ENCODE assay signal across 10 mouse cellular contexts in genomic region chr19:18629589-18629988, GRCm38 (mm10). TPM values are rescaled to one million over a fixed set of nuclear protein-coding genes. Genes with fewer than 3 reads are reported as not detected.
DNase-seq lines count a peak whose midpoint lies in the region; ATAC-seq and TF ChIP-seq lines count a peak whose summit lies in the region.
"Had no signal": no experiment of that assay in that cellular context is flagged by ENCODE, and none has a peak within 500 bp of the region (broad histone marks: within the 10 kb centered on the region; RNA-seq: fewer than 3 reads in every experiment).

No protein-coding gene starts in this region.

- TF ChIP-seq EP300 in liver, embryonic 14.5 days (IDR thresholded peaks at IDR 0.05; ENCODE audit: low read depth): no peak

- peak overlapping the region; percentile 4; the same call in 1 of the 2 replicates for H3K4me3 ChIP-seq in layer of hippocampus, adult 2 months
- peak overlapping the region; percentile 84; the same call in 1 of the 2 replicates for H3K4me3 ChIP-seq in embryonic facial prominence, embryonic 15.5 days (replicated peaks)
- no peak overlapping the region; a peak in 1 of 4 replicates for H3K4me3 ChIP-seq in liver, embryonic 14.5 days (ENCODE audit: insufficient read depth in 1 of 2, low read depth in 2 of 2, low read length in 2 of 2)

- no peaks in the 10 kb centered on the region for H3K9me3 ChIP-seq in embryonic facial prominence, embryonic 15.5 days (replicated peaks)
- no peaks in the 10 kb centered on the region for H3K9me3 ChIP-seq in liver, embryonic 14.5 days (ENCODE audit: control insufficient read depth, low read length)

- H3K4me1 ChIP-seq in embryonic facial prominence, embryonic 15.5 days: peaks cover 17% of the 10 kb centered on the region
- H3K4me1 ChIP-seq in liver, embryonic 14.5 days (replicated peaks; ENCODE audit: control insufficient read depth in 2 of 2, insufficient read depth in 2 of 2, low read length in 1 of 2): peaks cover 6 to 16% of the 10 kb centered on the region in 2 experiments

- ATAC-seq in embryonic facial prominence, embryonic 15.5 days (ENCODE audit: insufficient number of reproducible peaks, low FRiP score, low TSS enrichment, low read depth): no peak
- ATAC-seq in liver, embryonic 14.5 days (ENCODE audit: insufficient read depth): no peak

- H3K9ac ChIP-seq in embryonic facial prominence, embryonic 15.5 days: no peak overlapping the region
- H3K9ac ChIP-seq in liver, embryonic 14.5 days (replicated peaks): no peak overlapping the region

- TF ChIP-seq CTCF in layer of hippocampus, adult 2 months (conservative IDR thresholded peaks at IDR 0.05): no peak
- no peak for TF ChIP-seq CTCF in liver, embryonic 14.5 days (IDR thresholded peaks at IDR 0.05; ENCODE audit: low read depth)

- peak overlapping the region; percentile 81; the same call in 1 of the 2 replicates for H3K4me2 ChIP-seq in embryonic facial prominence, embryonic 15.5 days (replicated peaks)
- peak overlapping the region; percentile 93; the same call in 1 of the 2 replicates for H3K4me2 ChIP-seq in liver, embryonic 14.5 days (ENCODE audit: low read depth)

- no peak overlapping the region for H3K27ac ChIP-seq in layer of hippocampus, adult 2 months
- H3K27ac ChIP-seq in embryonic facial prominence, embryonic 15.5 days (replicated peaks): peak overlapping the region; percentile 90; the same call in 1 of the 2 replicates
- H3K27ac ChIP-seq in liver, embryonic 14.5 days: no peak overlapping the region

- peak; percentile 20 to 45 for DNase-seq in adrenal gland, postnatal 36 days
- DNase-seq in adrenal gland, adult 2 months: no peak
- no peak for DNase-seq in layer of hippocampus, adult 2 months (ENCODE audit: low spot score in 2 of 2)
- no peak for DNase-seq in layer of hippocampus, adult 11-12 months (ENCODE audit: low spot score)
- no peak for DNase-seq in liver, embryonic 14.5 days (ENCODE audit: low read depth in 3 of 3, low spot score in 3 of 3)
- no peak for DNase-seq in left cerebral cortex, adult 9 months (ENCODE audit: low spot score in 2 of 2)
- DNase-seq in gastrocnemius, adult 18-20 months (ENCODE audit: low spot score): no peak
- DNase-seq: adrenal gland, postnatal 14 days had no signal

- 54% methylated on average over 1 of the region's 1 CpGs for WGBS in embryonic facial prominence, embryonic 15.5 days
- 63% methylated on average over 1 of the region's 1 CpGs for WGBS in liver, embryonic 14.5 days (ENCODE audit: insufficient replicate concordance)

- H3K36me3 ChIP-seq in embryonic facial prominence, embryonic 15.5 days: no peaks in the 10 kb centered on the region
- H3K36me3 ChIP-seq in liver, embryonic 14.5 days (replicated peaks; ENCODE audit: control insufficient read depth, insufficient read depth, low read depth): no peaks in the 10 kb centered on the region

- no peaks in the 10 kb centered on the region for H3K27me3 ChIP-seq in embryonic facial prominence, embryonic 15.5 days
- no peaks in the 10 kb centered on the region for H3K27me3 ChIP-seq in liver, embryonic 14.5 days (ENCODE audit: control insufficient read depth, insufficient read depth, low read length)

RNA-seq across cellular contexts. Expression of gene Ostf1, which starts 2.0 kb away (rescaled TPM):
- 100 to 1,000 TPM; 127 to 163 TPM for total RNA-seq in adrenal gland, postnatal 36 days (2021)
- 100 to 1,000 TPM; 108 to 122 TPM for total RNA-seq in adrenal gland, adult 2 months (2021)
- 61.1 and 95.4 TPM in 2 replicates for polyA plus RNA-seq in adrenal gland, adult 2 months (2012; rRNA removed)
- 10 to 100 TPM; 28.1 to 28.9 TPM for total RNA-seq in layer of hippocampus, adult 2 months (2021)
- polyA plus RNA-seq in embryonic facial prominence, embryonic 15.5 days (2015; fragmentation: Nextera tagmentation; extraction: Ambion mirVana): 124 and 125 TPM in 2 replicates
- polyA plus RNA-seq in liver, embryonic 14.5 days (2012; rRNA removed): 18.5 and 29.8 TPM in 2 replicates
- polyA plus RNA-seq in liver, embryonic 14.5 days (2014; fragmentation: Nextera tagmentation; extraction: Ambion mirVana): 56.9 and 58.6 TPM in 2 replicates
- total RNA-seq in gastrocnemius, adult 18-20 months (2021): 10 to 100 TPM; 24.2 to 24.3 TPM

RNA-seq across cellular contexts. Expression of gene Nmrk1, which starts 2.2 kb away (rescaled TPM):
- total RNA-seq in adrenal gland, postnatal 36 days (2021): 10 to 100 TPM in 1 of 2 experiments, 1 to 10 TPM in 1; 9.0 to 17.7 TPM
- 10 to 100 TPM in 1 of 2 experiments, 1 to 10 TPM in 1; 9.5 to 11.9 TPM for total RNA-seq in adrenal gland, adult 2 months (2021)
- 3.2 and 4.7 TPM in 2 replicates for polyA plus RNA-seq in adrenal gland, adult 2 months (2012; rRNA removed)
- 10 to 100 TPM in 1 of 2 experiments, 1 to 10 TPM in 1; 8.6 to 10.3 TPM for total RNA-seq in layer of hippocampus, adult 2 months (2021)
- 20.0 and 21.0 TPM in 2 replicates for polyA plus RNA-seq in embryonic facial prominence, embryonic 15.5 days (2015; fragmentation: Nextera tagmentation; extraction: Ambion mirVana)
- polyA plus RNA-seq in liver, embryonic 14.5 days (2012; rRNA removed): 3.3 and 3.5 TPM in 2 replicates
- polyA plus RNA-seq in liver, embryonic 14.5 days (2014; fragmentation: Nextera tagmentation; extraction: Ambion mirVana): 2.6 and 3.5 TPM in 2 replicates
- total RNA-seq in gastrocnemius, adult 18-20 months (2021): 1 to 10 TPM; 2.6 to 3.5 TPM
- polyA plus RNA-seq: erythroblast, embryonic 14.5 days had no signal

RNA-seq across cellular contexts. Expression of gene Carnmt1, which starts 41.0 kb away (rescaled TPM):
- 10 to 100 TPM; 26.9 to 27.9 TPM for total RNA-seq in adrenal gland, postnatal 36 days (2021)
- total RNA-seq in adrenal gland, adult 2 months (2021): 10 to 100 TPM; 23.7 to 24.7 TPM
- polyA plus RNA-seq in adrenal gland, adult 2 months (2012; rRNA removed): 10.4 and 12.5 TPM in 2 replicates
- total RNA-seq in layer of hippocampus, adult 2 months (2021): 10 to 100 TPM; 11.3 to 13.1 TPM
- 32.3 and 36.5 TPM in 2 replicates for polyA plus RNA-seq in embryonic facial prominence, embryonic 15.5 days (2015; fragmentation: Nextera tagmentation; extraction: Ambion mirVana)
- 5.2 and 7.7 TPM in 2 replicates for polyA plus RNA-seq in liver, embryonic 14.5 days (2012; rRNA removed)
- polyA plus RNA-seq in liver, embryonic 14.5 days (2014; fragmentation: Nextera tagmentation; extraction: Ambion mirVana): 23.0 and 27.9 TPM in 2 replicates
- 100 to 1,000 TPM; 129 to 137 TPM for total RNA-seq in gastrocnemius, adult 18-20 months (2021)

Comparison
In these comparisons a context has a peak if more than half of its experiments do, and no peak if none do; other contexts are left out.
1. DNase-seq: peak in adrenal gland, postnatal 36 days (2 of 2); none in adrenal gland, adult 2 months (single experiment), layer of hippocampus, adult 2 months (0 of 2), layer of hippocampus, adult 11-12 months (single experiment), liver, embryonic 14.5 days (0 of 3), left cerebral cortex, adult 9 months (0 of 2) and gastrocnemius, adult 18-20 months (single experiment).
2. H3K4me3 ChIP-seq: peak in layer of hippocampus, adult 2 months (single experiment) and embryonic facial prominence, embryonic 15.5 days (single experiment); none in liver, embryonic 14.5 days (0 of 2).
3. RNA of gene Carnmt1, which starts 41.0 kb away (total RNA-seq): 129 to 137 TPM in gastrocnemius, adult 18-20 months; 26.9 to 27.9 TPM in adrenal gland, postnatal 36 days, 23.7 to 24.7 TPM in adrenal gland, adult 2 months and 11.3 to 13.1 TPM in layer of hippocampus, adult 2 months; every median in the first group is over 4 times any median in the second.